Mouse (Mus musculus) forebrain, embryonic 14.5 days (tissue): ENCODE data around the gene Ankfn1. TPM values are rescaled to one million over a fixed set of nuclear protein-coding genes. Genes with fewer than 3 reads are reported as not detected.
A peak's percentile ranks its signal among the peaks of the same experiment; 100 is the strongest.

Source experiments
- ATAC-seq: fragments of 200-750 bp; cut with Nextera tagmentation; 2 replicates; pipeline ENCODE4 v1.8.0; 2017; ENCODE audit warnings: mild to moderate bottlenecking, moderate library complexity
- DNase-seq: peaks from one replicate; pipeline ENCODE4 v3.0.0-alpha.2; 2015; ENCODE audit warnings: low spot score
- H3K27ac ChIP-seq: fragments of 300-500 bp; sonication (generic); 2 replicates; pipeline ENCODE4 v1.5.1; 2014; ENCODE audit warnings: low read depth, mild to moderate bottlenecking, control low read depth, low read length, moderate library complexity
- H3K27me3 ChIP-seq: fragments of 300-500 bp; sonication (generic); replicated peaks from 2 replicates; pipeline ENCODE4 v1.6.1; 2014; ENCODE audit warnings: low read length, control low read depth, mixed read lengths; ENCODE audit not compliant: control insufficient read depth, insufficient read depth
- H3K36me3 ChIP-seq: fragments of 300-500 bp; sonication (generic); 2 replicates; pipeline ENCODE4 v1.6.1; 2014; ENCODE audit warnings: low read length, control low read depth; ENCODE audit not compliant: control insufficient read depth, insufficient read depth
- H3K4me1 ChIP-seq: fragments of 300-500 bp; sonication (generic); 2 replicates; pipeline ENCODE4 v1.6.1; 2014; ENCODE audit warnings: antibody characterized with exemption, low read length, control low read depth; ENCODE audit not compliant: control insufficient read depth, insufficient read depth
- H3K4me2 ChIP-seq: fragments of 300-500 bp; sonication (generic); 2 replicates; pipeline ENCODE4 v1.6.1; 2014; ENCODE audit warnings: mild to moderate bottlenecking, control low read depth, low read length
- H3K4me3 ChIP-seq: fragments of 300-500 bp; sonication (generic); 2 replicates; pipeline ENCODE4 v1.5.1; 2014; ENCODE audit warnings: low read depth, low read length, control low read depth
- H3K9ac ChIP-seq: fragments of 300-500 bp; sonication (generic); 2 replicates; pipeline ENCODE4 v1.6.1; 2014; ENCODE audit warnings: mild to moderate bottlenecking, low read length, control low read depth, moderate library complexity
- H3K9me3 ChIP-seq: fragments of 300-500 bp; sonication (generic); replicated peaks from 2 replicates; pipeline ENCODE4 v1.6.1; 2016; ENCODE audit warnings: low read length, control low read depth, mixed read lengths; ENCODE audit not compliant: control insufficient read depth
- WGBS: fragments of 180-500 bp; shearing (Covaris S2); extraction: QIAGEN DNeasy Blood & Tissue Kit; methylation state at CpG from one replicate; pipeline ENCODE4 v1.1.7; 2014; 5-methylcytosine and 5-hydroxymethylcytosine counted together
- polyA plus RNA-seq: library from polyadenylated mRNA; unstranded; fragments of >200 nt; fragmentation: Nextera tagmentation; extraction: Ambion mirVana; gene quantifications from 2 replicates; pipeline ENCODE4 v1.2.1, GENCODE M21; 2014

Ankfn1 gene
- polyA plus RNA-seq, 1 experiment from 2014 or later = 2.4 TPM

DNA sequence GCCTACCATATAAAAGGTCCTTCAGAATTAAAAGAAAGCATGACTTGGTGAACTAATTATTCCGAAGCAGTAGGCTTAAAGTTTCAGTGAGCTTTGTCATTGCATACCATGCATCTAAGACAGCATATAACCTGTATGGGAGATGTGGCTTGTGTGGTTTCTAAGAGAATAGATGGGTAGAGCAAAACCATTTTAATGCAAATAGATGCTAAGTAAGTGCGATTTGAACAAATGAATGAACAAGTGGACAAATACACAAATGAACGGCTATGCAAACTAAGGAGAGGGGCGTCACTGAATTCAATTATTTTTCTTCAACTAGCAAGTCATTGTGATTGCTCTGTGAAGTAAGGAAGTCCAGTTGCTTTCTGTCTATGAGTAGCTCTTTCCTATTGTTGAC is 198.3 kb downstream of the Ankfn1 start:
- no peak overlapping the region for H3K4me3 ChIP-seq
- WGBS = 23% methylated on average over 4 of the region's 4 CpGs
- H3K36me3 ChIP-seq = no peaks in the 10 kb centered on the region
- no peak overlapping the region for H3K4me2 ChIP-seq
- H3K27ac ChIP-seq = no peak overlapping the region
- H3K9ac ChIP-seq = no peak overlapping the region
- H3K9me3 ChIP-seq = no peaks in the 10 kb centered on the region
- ATAC-seq (no peak), DNase-seq (no peak)
- no peaks in the 10 kb centered on the region for H3K4me1 ChIP-seq
- H3K27me3 ChIP-seq = no peaks in the 10 kb centered on the region

DNA sequence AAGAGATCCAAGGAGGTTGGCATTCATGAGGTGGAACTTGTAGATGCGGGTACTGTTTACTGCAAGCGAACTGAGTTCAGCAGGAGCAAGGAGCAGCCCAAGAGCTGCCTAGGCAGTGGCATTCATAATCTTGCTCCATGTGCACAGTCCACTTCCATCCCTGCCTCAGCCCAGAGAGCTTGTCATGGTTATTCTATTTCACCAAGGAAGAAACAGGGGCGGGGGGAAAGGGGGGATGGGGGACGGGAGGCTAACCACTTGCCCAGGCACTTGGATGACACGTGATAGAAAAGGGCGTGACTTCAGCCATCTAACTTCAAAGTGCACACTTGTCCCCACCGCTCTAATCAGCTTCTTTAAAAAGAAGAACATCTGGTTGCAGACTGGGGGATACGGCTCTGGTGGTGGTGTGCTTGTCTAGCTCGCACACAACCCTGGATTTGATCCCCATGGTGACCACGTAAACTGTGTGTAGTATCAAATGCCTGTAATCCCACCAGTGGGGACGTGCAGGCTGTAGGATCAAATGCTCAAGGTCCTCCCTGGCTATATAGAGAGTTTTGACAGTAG is 203.1 kb downstream of the Ankfn1 start:
- Histone ChIP-seq H3K27me3 (no peaks in the 10 kb centered on the region), H3K4me1 (no peaks in the 10 kb centered on the region), H3K9me3 (no peaks in the 10 kb centered on the region), H3K4me3 (no peak overlapping the region), H3K9ac (no peak overlapping the region), H3K4me2 (no peak overlapping the region), H3K27ac (no peak overlapping the region), H3K36me3 (no peaks in the 10 kb centered on the region)
- no peak for ATAC-seq
- no peak for DNase-seq
- WGBS = 88% methylated on average over 11 of the region's 11 CpGs

DNA sequence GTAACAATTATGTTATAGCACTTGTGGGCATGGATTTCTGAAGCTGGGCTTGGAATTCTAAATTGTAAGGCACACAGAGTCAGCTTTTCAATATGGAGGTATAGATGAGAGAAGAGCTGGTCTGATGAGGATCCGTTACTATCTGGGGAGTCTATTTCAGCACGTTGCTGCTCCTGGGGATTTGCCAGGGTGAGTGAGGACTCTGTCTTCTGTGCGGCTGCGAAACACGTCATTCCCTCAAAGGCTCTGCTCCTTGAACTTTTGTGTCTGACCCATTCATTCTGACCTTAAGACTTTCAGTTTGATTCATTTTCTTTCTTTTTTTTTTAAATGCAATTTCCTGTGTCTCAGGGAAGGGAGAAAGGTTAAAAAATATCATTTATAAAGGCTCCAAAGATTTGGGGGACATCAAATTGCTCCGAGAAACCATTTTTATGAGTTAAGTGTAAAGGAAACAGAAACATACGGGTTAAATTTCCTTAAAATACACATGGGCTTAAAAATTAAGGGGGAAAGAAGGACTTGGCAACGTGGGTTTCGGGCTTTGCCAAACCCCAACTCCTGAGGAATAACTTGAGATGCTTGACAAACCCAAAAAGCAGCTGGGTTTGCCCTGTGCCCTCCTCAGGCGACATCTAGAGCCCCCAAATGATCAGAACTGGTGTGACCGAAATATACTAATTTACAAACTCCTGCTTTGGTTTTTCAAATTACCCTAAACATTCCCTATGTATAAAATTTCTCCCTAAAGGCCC is 207.9 kb downstream of the Ankfn1 start:
- no peaks in the 10 kb centered on the region for H3K36me3 ChIP-seq
- no peak overlapping the region for H3K4me2 ChIP-seq
- DNase-seq = no peak
- ATAC-seq = no peak
- no peak overlapping the region for H3K9ac ChIP-seq
- H3K4me3 ChIP-seq = no peak overlapping the region
- 76% methylated on average over 11 of the region's 11 CpGs for WGBS
- no peaks in the 10 kb centered on the region for H3K4me1 ChIP-seq
- no peaks in the 10 kb centered on the region for H3K27me3 ChIP-seq
- H3K9me3 ChIP-seq = no peaks in the 10 kb centered on the region
- H3K27ac ChIP-seq = no peak overlapping the region

DNA sequence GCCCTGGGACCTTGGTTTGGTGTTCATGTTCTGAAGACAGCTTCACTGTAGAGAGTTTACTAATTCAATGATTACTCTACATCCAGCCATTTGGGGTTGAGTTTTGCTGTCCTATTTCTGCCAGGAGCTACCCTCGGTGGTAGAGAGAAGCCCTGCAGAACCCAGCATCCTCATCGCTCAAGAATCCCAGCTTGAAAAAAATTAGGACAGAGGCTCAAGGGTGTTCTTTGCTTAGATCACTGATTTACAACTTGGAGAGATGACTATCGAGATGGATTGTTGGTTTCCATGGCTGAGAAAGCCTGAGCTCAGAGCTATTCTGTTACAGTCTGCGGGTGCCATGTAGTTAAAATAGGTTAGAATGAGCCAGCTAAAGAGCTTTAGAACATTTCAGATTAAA is 209.2 kb downstream of the Ankfn1 start:
- DNase-seq (no peak), ATAC-seq (no peak)
- Histone ChIP-seq H3K4me1 (no peaks in the 10 kb centered on the region), H3K9me3 (no peaks in the 10 kb centered on the region), H3K27ac (no peak overlapping the region), H3K4me3 (no peak overlapping the region), H3K9ac (no peak overlapping the region), H3K27me3 (no peaks in the 10 kb centered on the region), H3K36me3 (no peaks in the 10 kb centered on the region), H3K4me2 (no peak overlapping the region)
- WGBS = 95% methylated on average over 4 of the region's 4 CpGs

DNA sequence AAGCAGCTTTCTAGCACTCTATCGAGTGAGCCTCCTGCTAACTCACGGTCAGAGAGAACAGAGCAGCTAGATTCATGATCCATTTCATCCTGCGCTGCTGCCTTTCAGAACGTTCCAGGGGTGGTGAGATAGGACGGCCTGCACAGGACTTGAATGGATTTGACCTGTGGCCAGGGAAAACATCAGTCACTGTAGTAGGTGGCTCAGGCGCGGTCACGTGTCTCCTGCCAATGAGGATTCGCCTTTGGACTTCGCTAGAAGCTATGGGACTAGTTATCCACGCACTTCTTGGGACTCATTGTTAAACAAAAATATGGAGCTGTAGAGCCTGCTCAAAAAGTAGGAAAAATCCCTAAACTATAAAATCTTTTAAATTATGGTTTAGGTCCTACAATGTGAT is 226.0 kb downstream of the Ankfn1 start:
- no peak overlapping the region for H3K27ac ChIP-seq
- H3K4me2 ChIP-seq = no peak overlapping the region
- H3K4me3 ChIP-seq = no peak overlapping the region
- no peaks in the 10 kb centered on the region for H3K4me1 ChIP-seq
- ATAC-seq (no peak), DNase-seq (no peak)
- no peaks in the 10 kb centered on the region for H3K9me3 ChIP-seq
- no peak overlapping the region for H3K9ac ChIP-seq
- no peaks in the 10 kb centered on the region for H3K36me3 ChIP-seq
- no peaks in the 10 kb centered on the region for H3K27me3 ChIP-seq
- 89% methylated on average over 11 of the region's 11 CpGs for WGBS

DNA sequence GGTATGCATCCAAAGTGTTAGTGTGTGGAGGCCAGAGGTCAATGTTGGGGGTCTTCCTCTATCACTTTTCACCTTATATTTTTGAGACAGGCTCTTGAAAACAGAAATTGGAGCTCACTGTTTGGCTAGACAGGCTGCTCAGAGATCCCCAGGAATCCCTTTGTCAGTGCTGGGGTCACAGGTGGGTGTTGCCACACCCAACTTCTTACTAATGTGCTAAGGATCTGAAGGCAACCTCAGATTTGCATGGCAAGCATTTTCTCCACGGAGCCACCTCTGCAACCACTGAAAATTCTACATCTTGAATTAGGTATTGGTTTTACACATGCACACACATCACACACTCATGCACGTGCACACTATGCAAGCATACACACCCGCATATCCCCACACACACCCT is 226.5 kb downstream of the Ankfn1 start:
- no peaks in the 10 kb centered on the region for H3K27me3 ChIP-seq
- no peak overlapping the region for H3K9ac ChIP-seq
- 85% methylated on average over 3 of the region's 3 CpGs for WGBS
- H3K27ac ChIP-seq = no peak overlapping the region
- no peaks in the 10 kb centered on the region for H3K36me3 ChIP-seq
- H3K4me3 ChIP-seq = no peak overlapping the region
- H3K9me3 ChIP-seq = no peaks in the 10 kb centered on the region
- no peaks in the 10 kb centered on the region for H3K4me1 ChIP-seq
- ATAC-seq = no peak
- no peak for DNase-seq
- H3K4me2 ChIP-seq = no peak overlapping the region

DNA sequence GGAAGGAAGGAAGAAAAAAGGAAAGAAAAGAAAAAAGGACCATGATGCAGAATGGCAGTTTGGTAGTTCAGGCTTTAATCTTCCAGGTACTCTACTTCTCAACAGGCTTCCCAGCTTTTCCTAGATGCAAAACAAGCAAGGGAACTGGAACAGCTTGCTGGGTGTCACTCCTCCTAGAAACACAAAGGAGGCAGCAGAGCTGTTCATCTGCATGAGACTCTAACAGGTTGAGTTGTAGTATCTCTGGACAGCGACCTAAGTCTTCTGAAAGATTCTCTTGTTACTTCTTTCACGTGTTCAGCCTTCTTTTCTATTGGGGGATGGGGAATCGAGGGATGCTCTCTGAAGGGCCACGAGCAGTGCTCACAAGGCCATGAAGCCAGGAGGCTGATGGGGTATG is 228.7 kb downstream of the Ankfn1 start:
- no peak for DNase-seq
- no peak overlapping the region for H3K27ac ChIP-seq
- 61% methylated on average over 4 of the region's 4 CpGs for WGBS
- peaks cover 7% of the 10 kb centered on the region; the same call in 1 of the 2 replicates for H3K4me1 ChIP-seq
- no peaks in the 10 kb centered on the region for H3K27me3 ChIP-seq
- no peaks in the 10 kb centered on the region for H3K9me3 ChIP-seq
- no peak for ATAC-seq
- no peak overlapping the region for H3K4me3 ChIP-seq
- no peak overlapping the region for H3K4me2 ChIP-seq
- H3K9ac ChIP-seq = no peak overlapping the region
- no peaks in the 10 kb centered on the region for H3K36me3 ChIP-seq

DNA sequence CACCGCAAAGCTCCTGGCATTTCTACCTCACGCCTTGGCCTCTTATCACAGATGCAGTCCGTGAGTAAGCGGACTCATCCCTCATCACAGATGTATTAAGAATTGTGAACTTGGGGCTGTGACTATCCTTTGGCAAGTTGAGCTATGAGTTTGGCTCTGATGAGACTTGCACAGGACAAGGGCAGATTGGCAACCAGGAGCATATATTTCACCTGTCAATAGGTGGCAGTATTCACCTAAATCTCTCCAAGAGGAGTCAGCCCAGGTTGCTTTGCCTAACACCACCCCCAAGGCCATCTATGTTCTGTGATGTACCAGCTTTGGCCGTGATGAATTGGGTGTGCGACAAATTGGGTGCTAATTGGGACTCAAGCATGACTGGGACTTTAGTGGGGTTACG is 231.3 kb downstream of the Ankfn1 start:
- ATAC-seq = peak; percentile 68
- no peak overlapping the region for H3K9ac ChIP-seq
- H3K27ac ChIP-seq = no peak overlapping the region
- H3K36me3 ChIP-seq = no peaks in the 10 kb centered on the region
- WGBS = 34% methylated on average over 7 of the region's 7 CpGs
- peaks cover 7% of the 10 kb centered on the region; the same call in 1 of the 2 replicates for H3K4me1 ChIP-seq
- H3K27me3 ChIP-seq = no peaks in the 10 kb centered on the region
- DNase-seq = peak; percentile 81
- H3K4me3 ChIP-seq = no peak overlapping the region
- peaks cover 4% of the 10 kb centered on the region; the same call in 1 of the 2 replicates for H3K9me3 ChIP-seq
- no peak overlapping the region for H3K4me2 ChIP-seq
